Mouse (Mus musculus): ENCODE data around the gene 9030624G23Rik. TPM values are rescaled to one million over a fixed set of nuclear protein-coding genes. Genes with fewer than 3 reads are reported as not detected.
"Not testable (repeated sequence)": the region's sequence is repeated elsewhere in the genome, so short reads cannot be mapped to it uniquely, and the experiment has no call there.

The 9030624G23Rik gene
- total RNA-seq (2021): 1 to 10 TPM; 2.3 to 4.2 TPM
- long read RNA-seq, experiment 1, partial matches to known transcripts: 0 of 1 reads
- long read RNA-seq, experiment 1, other reads (novel, unspliced or antisense): 0 of 1 reads
- long read RNA-seq, experiment 2, partial matches to known transcripts: 1 of 2 reads
- long read RNA-seq, experiment 2, other reads (novel, unspliced or antisense): 1 of 2 reads

DNA sequence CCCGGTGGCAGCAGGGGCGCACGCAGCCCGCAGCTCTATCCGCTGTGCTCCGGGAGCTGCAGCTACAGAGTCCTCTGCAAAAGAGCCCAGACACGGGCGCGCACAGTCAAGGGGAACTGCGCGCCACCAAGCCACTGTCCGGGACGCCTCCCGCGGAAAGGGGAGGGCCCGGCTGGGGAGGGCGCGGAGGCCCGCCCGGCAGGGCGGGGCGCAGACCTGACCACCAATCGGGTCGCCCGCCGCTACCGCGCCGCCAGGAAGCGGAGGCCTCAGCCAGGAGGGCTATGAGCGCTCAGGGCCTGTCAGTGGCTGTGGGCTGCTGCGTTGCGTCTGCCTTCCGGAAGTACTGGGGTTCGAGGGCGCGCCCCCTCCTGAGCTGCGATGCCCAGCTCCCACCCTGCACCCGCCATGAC, at the start of gene 9030624G23Rik:
Gene 9030624G23Rik, minus strand, starts transcription at position 139 of the 413 bp plus-strand sequence.
- DNase-seq (ENCODE audit: low spot score in 2 of 2): peak; percentile 26 to 48

GRCm38 (mm10) chr12:24083096-24083495, 13.9 kb downstream of the 9030624G23Rik start:
- DNase-seq (ENCODE audit: low spot score in 2 of 2): not testable (repeated sequence)

All from adrenal gland, postnatal 4 days (tissue).